ENCODE assay signal across 12 mouse cellular contexts in the genomic region with DNA sequence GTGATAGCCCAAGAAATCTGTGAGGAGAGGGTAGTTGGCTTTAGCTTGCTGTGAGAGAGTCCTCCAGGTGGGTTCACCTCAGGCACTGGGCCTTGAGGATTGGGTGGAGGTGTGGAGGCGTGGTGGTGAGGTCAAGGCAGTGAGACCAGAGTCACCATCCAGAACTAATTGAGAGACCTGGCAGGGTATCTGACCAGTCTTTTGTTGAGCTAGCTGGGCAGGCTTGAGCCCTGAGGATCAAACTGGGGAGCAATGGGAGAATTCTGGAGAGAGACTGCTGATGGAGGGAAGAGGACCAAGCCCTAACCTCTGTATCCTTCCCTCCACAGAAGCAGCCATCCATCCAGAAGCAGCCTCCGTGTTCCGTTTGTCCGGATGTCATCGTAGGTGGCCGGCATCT. TPM values are rescaled to one million over a fixed set of nuclear protein-coding genes. Genes with fewer than 3 reads are reported as not detected.
DNase-seq lines count a peak whose midpoint lies in the region; ATAC-seq and TF ChIP-seq lines count a peak whose summit lies in the region.
"Had no signal": no experiment of that assay in that cellular context is flagged by ENCODE, and none has a peak within 500 bp of the region (broad histone marks: within the 10 kb centered on the region; RNA-seq: fewer than 3 reads in every experiment).

No protein-coding gene starts in this region.

- DNase-seq in layer of hippocampus, adult 2 months (ENCODE audit: low spot score in 2 of 2) = no peak
- DNase-seq in layer of hippocampus, postnatal 14 days (ENCODE audit: low spot score in 2 of 2) = no peak
- peak; percentile 23 for DNase-seq in hindbrain, embryonic 14.5 days (ENCODE audit: low spot score)
- no peak for DNase-seq in adrenal gland, adult 2 months
- no peak for DNase-seq in lung, postnatal 0 days (ENCODE audit: low spot score)
- no peak for DNase-seq in gastrocnemius, postnatal 10 days
- DNase-seq: heart, adult 11 months; heart, postnatal 4 days; liver, embryonic 13.5 days had no signal

- 2% methylated on average over 6 of the region's 6 CpGs for WGBS in embryonic facial prominence, embryonic 12.5 days
- 2% methylated on average over 6 of the region's 6 CpGs for WGBS in hindbrain, embryonic 14.5 days
- 2% methylated on average over 6 of the region's 6 CpGs for WGBS in neural tube, embryonic 13.5 days
- WGBS in lung, postnatal 0 days = 2% methylated on average over 6 of the region's 6 CpGs

- 0 out of 2 replicates have a peak, but pooled peaks cover 3% of the 10 kb centered on the region for H3K4me1 ChIP-seq in embryonic facial prominence, embryonic 12.5 days
- H3K4me1 ChIP-seq in hindbrain, embryonic 14.5 days (replicated peaks; ENCODE audit: control insufficient read depth, insufficient read depth, low read length) = peaks cover 44% of the 10 kb centered on the region
- peaks cover 67% of the 10 kb centered on the region for H3K4me1 ChIP-seq in neural tube, embryonic 13.5 days (replicated peaks)
- no peaks in the 10 kb centered on the region for H3K4me1 ChIP-seq in lung, postnatal 0 days (ENCODE audit: insufficient read depth, low read depth, low read length)

- no peak overlapping the region for H3K4me2 ChIP-seq in embryonic facial prominence, embryonic 12.5 days (replicated peaks)
- H3K4me2 ChIP-seq in hindbrain, embryonic 14.5 days (replicated peaks) = peak overlapping the region; percentile 94
- H3K4me2 ChIP-seq in neural tube, embryonic 13.5 days = peak overlapping the region; percentile 88
- no peak overlapping the region for H3K4me2 ChIP-seq in lung, postnatal 0 days (replicated peaks; ENCODE audit: low read depth, low read length)
- H3K4me2 ChIP-seq: liver, embryonic 13.5 days had no signal

- H3K36me3 ChIP-seq in embryonic facial prominence, embryonic 12.5 days = no peaks in the 10 kb centered on the region
- no peaks in the 10 kb centered on the region; the same call in none of the 2 replicates for H3K36me3 ChIP-seq in hindbrain, embryonic 14.5 days (replicated peaks; ENCODE audit: control insufficient read depth, insufficient read depth)
- H3K36me3 ChIP-seq in neural tube, embryonic 13.5 days = 0 out of 2 replicates have a peak, but pooled peaks cover 3% of the 10 kb centered on the region
- H3K36me3 ChIP-seq in lung, postnatal 0 days (ENCODE audit: insufficient read depth, low read length) = no peaks in the 10 kb centered on the region
- H3K36me3 ChIP-seq: G1E; liver, embryonic 13.5 days had no signal

- H3K4me3 ChIP-seq in layer of hippocampus, adult 2 months = peak overlapping the region; percentile 81
- 0 out of 2 replicates have a peak overlapping the region, but pooled peaks have one; percentile 0 for H3K4me3 ChIP-seq in embryonic facial prominence, embryonic 12.5 days
- peak overlapping the region; percentile 68 for H3K4me3 ChIP-seq in hindbrain, embryonic 14.5 days (replicated peaks; ENCODE audit: low read length)
- peak overlapping the region; percentile 82 for H3K4me3 ChIP-seq in neural tube, embryonic 13.5 days
- no peak overlapping the region for H3K4me3 ChIP-seq in lung, postnatal 0 days (ENCODE audit: low read depth, low read length)
- H3K4me3 ChIP-seq: liver, embryonic 13.5 days had no signal

- peaks cover 98% of the 10 kb centered on the region for H3K27me3 ChIP-seq in embryonic facial prominence, embryonic 12.5 days
- peaks cover 19% of the 10 kb centered on the region for H3K27me3 ChIP-seq in hindbrain, embryonic 14.5 days (ENCODE audit: control insufficient read depth, insufficient read depth, low read length)
- H3K27me3 ChIP-seq in neural tube, embryonic 13.5 days = peaks cover 72% of the 10 kb centered on the region
- H3K27me3 ChIP-seq in lung, postnatal 0 days (replicated peaks; ENCODE audit: insufficient read depth, low read length) = peaks cover 84% of the 10 kb centered on the region

- TF ChIP-seq CTCF in layer of hippocampus, adult 2 months (conservative IDR thresholded peaks at IDR 0.05) = no peak
- no peak for TF ChIP-seq CTCF in lung, postnatal 0 days (IDR thresholded peaks at IDR 0.05)

- no peaks in the 10 kb centered on the region for H3K9me3 ChIP-seq in embryonic facial prominence, embryonic 12.5 days
- H3K9me3 ChIP-seq in hindbrain, embryonic 14.5 days (ENCODE audit: control insufficient read depth, low read length) = no peaks in the 10 kb centered on the region
- H3K9me3 ChIP-seq in neural tube, embryonic 13.5 days = no peaks in the 10 kb centered on the region
- H3K9me3 ChIP-seq in lung, postnatal 0 days (ENCODE audit: low read length) = no peaks in the 10 kb centered on the region
- H3K9me3 ChIP-seq: G1E; liver, embryonic 13.5 days had no signal

- no peak for TF ChIP-seq EP300 in lung, postnatal 0 days (IDR thresholded peaks at IDR 0.05)

- H3K9ac ChIP-seq in embryonic facial prominence, embryonic 12.5 days = no peak overlapping the region
- H3K9ac ChIP-seq in hindbrain, embryonic 14.5 days = peak overlapping the region; percentile 96
- H3K9ac ChIP-seq in neural tube, embryonic 13.5 days = peak overlapping the region; percentile 98
- H3K9ac ChIP-seq in lung, postnatal 0 days (replicated peaks; ENCODE audit: low read depth) = no peak overlapping the region
- H3K9ac ChIP-seq: liver, embryonic 13.5 days had no signal

- ATAC-seq in embryonic facial prominence, embryonic 12.5 days (ENCODE audit: insufficient number of reproducible peaks, insufficient read depth, low FRiP score, low TSS enrichment) = no peak
- no peak for ATAC-seq in hindbrain, embryonic 14.5 days (ENCODE audit: low FRiP score)
- no peak for ATAC-seq in neural tube, embryonic 13.5 days (ENCODE audit: low read depth)
- ATAC-seq in lung, postnatal 0 days = no peak

- H3K27ac ChIP-seq in layer of hippocampus, adult 2 months = peak overlapping the region; percentile 99
- no peak overlapping the region for H3K27ac ChIP-seq in embryonic facial prominence, embryonic 12.5 days
- H3K27ac ChIP-seq in hindbrain, embryonic 14.5 days = peak overlapping the region; percentile 98
- H3K27ac ChIP-seq in neural tube, embryonic 13.5 days (replicated peaks) = peak overlapping the region; percentile 98
- H3K27ac ChIP-seq in lung, postnatal 0 days (ENCODE audit: low read length) = no peak overlapping the region
- H3K27ac ChIP-seq: liver, embryonic 13.5 days had no signal

RNA-seq across cellular contexts. Expression of a gene that starts 45.2 kb away (rescaled TPM):
- not detected for total RNA-seq in layer of hippocampus, adult 2 months (2021)
- not detected for total RNA-seq in layer of hippocampus, postnatal 14 days (2021)
- polyA plus RNA-seq in embryonic facial prominence, embryonic 12.5 days (2016; fragmentation: Nextera tagmentation; extraction: Ambion mirVana) = 0.64 and 1.3 TPM in 2 replicates
- polyA plus RNA-seq in hindbrain, embryonic 14.5 days (2014; fragmentation: Nextera tagmentation; extraction: Ambion mirVana) = 0.48 and 0.76 TPM in 2 replicates
- 0.15 and 0.67 TPM in 2 replicates for polyA plus RNA-seq in neural tube, embryonic 13.5 days (2015; fragmentation: Nextera tagmentation; extraction: Ambion mirVana)
- total RNA-seq in adrenal gland, adult 2 months (2021) = 10 to 100 TPM in 1 of 2 experiments, 1 to 10 TPM in 1; 8.5 to 18.3 TPM
- polyA plus RNA-seq in adrenal gland, adult 2 months (2012; rRNA removed) = 0.76 and 1.8 TPM in 2 replicates
- 3.9 and 4.9 TPM in 2 replicates for polyA plus RNA-seq in lung, postnatal 0 days (2015; fragmentation: Nextera tagmentation; extraction: Ambion mirVana)
- total RNA-seq in gastrocnemius, postnatal 10 days (2021) = not detected
- total RNA-seq: G1E; heart, postnatal 4 days had no signal
- polyA plus RNA-seq: G1E had no signal

Comparison
In these comparisons a context has a peak if more than half of its experiments do, and no peak if none do; other contexts are left out.
1. H3K27ac ChIP-seq: peak in layer of hippocampus, adult 2 months (single experiment), hindbrain, embryonic 14.5 days (single experiment) and neural tube, embryonic 13.5 days (single experiment); none in embryonic facial prominence, embryonic 12.5 days (single experiment) and lung, postnatal 0 days (single experiment).
2. H3K4me2 ChIP-seq: peak in hindbrain, embryonic 14.5 days (single experiment) and neural tube, embryonic 13.5 days (single experiment); none in embryonic facial prominence, embryonic 12.5 days (single experiment) and lung, postnatal 0 days (single experiment).
3. H3K9ac ChIP-seq: peak in hindbrain, embryonic 14.5 days (single experiment) and neural tube, embryonic 13.5 days (single experiment); none in embryonic facial prominence, embryonic 12.5 days (single experiment) and lung, postnatal 0 days (single experiment).